Mouse (Mus musculus): ENCODE results near the gene Fbxo39. TPM values are rescaled to one million over a fixed set of nuclear protein-coding genes. Genes with fewer than 3 reads are reported as not detected.

The Fbxo39 gene
- total RNA-seq (2014; rRNA removed) (not detected in 2 replicates), polyA plus RNA-seq (2015; fragmentation: Nextera tagmentation; extraction: Ambion mirVana) (not detected in 2 replicates)

- H3K4me3 ChIP-seq (ENCODE audit: low read depth, low read length), result peak within 1 kb of the TSS; percentile 35
- whole genome bisulfite sequencing, result 14% methylated on average over 40 of the region's 42 CpGs
These were observed at the start of gene Fbxo39 for GRCm38 (mm10) chr11:72314151-72314895. Fbxo39 (plus strand) TSS chr11:72314444.

DNA sequence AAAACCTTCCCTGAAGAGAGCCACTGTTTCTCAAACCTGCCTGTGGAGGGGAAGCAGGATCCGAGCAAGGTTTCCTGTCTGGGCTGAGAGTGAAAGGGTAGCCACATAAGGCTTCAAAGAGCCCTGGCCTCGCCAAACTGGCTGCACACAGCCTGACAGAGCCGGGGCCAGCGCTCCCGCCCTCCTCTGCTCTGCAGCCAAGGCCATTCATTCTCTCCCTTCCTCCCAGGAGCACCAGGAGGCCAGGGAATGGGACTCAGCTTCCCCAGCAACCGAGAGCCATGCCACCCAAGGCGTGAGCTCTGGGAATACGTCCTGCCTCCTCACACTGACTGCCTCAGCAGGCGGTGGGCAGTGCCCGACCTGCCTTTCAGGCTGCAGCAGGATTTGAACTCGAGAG is 48.8 kb upstream of the Fbxo39 start:
- ATAC-seq, result peak; percentile 75
- Histone ChIP-seq H3K9me3 (ENCODE audit: low read length) (no peaks in the 10 kb centered on the region), H3K4me3 (ENCODE audit: low read depth, low read length) (0 out of 2 replicates have a peak overlapping the region, but pooled peaks have one; percentile 2), H3K4me1 (ENCODE audit: insufficient read depth) (no peaks in the 10 kb centered on the region), H3K27ac (ENCODE audit: low read depth, low read length) (no peak overlapping the region), H3K27me3 (ENCODE audit: insufficient read depth, low read length) (peaks cover 9% of the 10 kb centered on the region), H3K9ac (0 out of 2 replicates have a peak overlapping the region, but pooled peaks have one; percentile 25), H3K4me2 (ENCODE audit: low read depth) (peak overlapping the region; percentile 66), H3K36me3 (ENCODE audit: insufficient read depth) (no peaks in the 10 kb centered on the region)
- WGBS, result 8% methylated on average over 11 of the region's 11 CpGs
- no peak for TF ChIP-seq CTCF (IDR thresholded peaks at IDR 0.05; ENCODE audit: low read depth)
- DNase-seq, result peak; percentile 38

More at GRCm38 (mm10) chr11:72314151-72314895, at the start of gene Fbxo39:
- no peaks in the 10 kb centered on the region for H3K36me3 ChIP-seq (ENCODE audit: insufficient read depth)
- H3K4me2 ChIP-seq (ENCODE audit: low read depth), result peak within 1 kb of the TSS; percentile 59
- no peaks in the 10 kb centered on the region for H3K9me3 ChIP-seq (ENCODE audit: low read length)
- H3K27ac ChIP-seq (ENCODE audit: low read depth, low read length), result no peak within 1 kb of the TSS
- no peak for ATAC-seq
- H3K27me3 ChIP-seq (ENCODE audit: insufficient read depth, low read length), result peaks cover 8% of the 10 kb centered on the region; the same call in 1 of the 2 replicates
- DNase-seq, result peak; percentile 24
- H3K9ac ChIP-seq, result peak within 1 kb of the TSS; percentile 43
- no peaks in the 10 kb centered on the region for H3K4me1 ChIP-seq (ENCODE audit: insufficient read depth)
- TF ChIP-seq CTCF (IDR thresholded peaks at IDR 0.05; ENCODE audit: low read depth), result no peak

DNA sequence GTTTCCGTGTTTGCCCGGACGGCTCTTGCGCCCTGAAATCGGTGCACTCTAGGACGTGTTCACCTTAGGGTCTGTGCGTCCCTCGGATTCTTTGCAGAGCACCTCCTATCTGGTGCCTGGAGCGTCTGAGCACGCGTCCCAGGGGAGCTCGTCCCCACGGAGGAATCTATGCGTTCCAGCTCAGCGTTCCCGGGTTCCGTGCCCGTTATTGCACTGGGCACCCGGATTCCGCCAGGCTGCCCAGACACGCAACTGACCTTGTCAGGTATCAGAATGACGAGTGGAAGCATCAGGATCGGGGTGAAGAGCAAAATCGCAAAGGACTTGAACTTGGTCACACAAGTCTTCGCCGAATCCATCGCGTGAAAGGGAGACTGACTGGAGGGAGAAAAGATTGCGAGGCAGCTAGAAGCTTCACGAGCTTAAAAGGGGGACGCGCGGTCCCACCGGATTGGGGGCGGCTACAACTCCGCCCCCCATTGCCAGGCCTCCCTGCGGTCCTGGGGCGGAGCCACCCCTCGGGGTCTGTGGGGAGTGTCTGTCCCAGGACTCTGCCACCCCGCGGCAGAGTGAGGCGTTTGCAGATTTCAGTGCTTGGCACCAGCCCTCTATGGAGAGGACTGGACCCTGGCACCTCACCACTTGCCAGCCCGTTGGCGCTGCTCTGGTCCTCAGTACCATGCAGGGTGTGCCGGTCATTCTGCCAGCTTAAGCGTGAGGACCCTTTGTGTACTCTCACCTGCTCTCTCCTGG is 47.9 kb upstream of the Fbxo39 start:
- Histone ChIP-seq H3K9me3 (ENCODE audit: low read length) (no peaks in the 10 kb centered on the region), H3K4me3 (ENCODE audit: low read depth, low read length) (peak overlapping the region; percentile 40), H3K4me1 (ENCODE audit: insufficient read depth) (no peaks in the 10 kb centered on the region), H3K9ac (peak overlapping the region; percentile 49), H3K27me3 (ENCODE audit: insufficient read depth, low read length) (peaks cover 9% of the 10 kb centered on the region), H3K27ac (ENCODE audit: low read depth, low read length) (no peak overlapping the region; the same call in 1 of the 2 replicates), H3K4me2 (ENCODE audit: low read depth) (peak overlapping the region; percentile 66), H3K36me3 (ENCODE audit: insufficient read depth) (no peaks in the 10 kb centered on the region)
- DNase-seq, result peak; percentile 78
- peak; percentile 93 for ATAC-seq
- peak; percentile 63 for TF ChIP-seq CTCF (IDR thresholded peaks at IDR 0.05; ENCODE audit: low read depth)
- WGBS, result 2% methylated on average over 46 of the region's 46 CpGs

DNA sequence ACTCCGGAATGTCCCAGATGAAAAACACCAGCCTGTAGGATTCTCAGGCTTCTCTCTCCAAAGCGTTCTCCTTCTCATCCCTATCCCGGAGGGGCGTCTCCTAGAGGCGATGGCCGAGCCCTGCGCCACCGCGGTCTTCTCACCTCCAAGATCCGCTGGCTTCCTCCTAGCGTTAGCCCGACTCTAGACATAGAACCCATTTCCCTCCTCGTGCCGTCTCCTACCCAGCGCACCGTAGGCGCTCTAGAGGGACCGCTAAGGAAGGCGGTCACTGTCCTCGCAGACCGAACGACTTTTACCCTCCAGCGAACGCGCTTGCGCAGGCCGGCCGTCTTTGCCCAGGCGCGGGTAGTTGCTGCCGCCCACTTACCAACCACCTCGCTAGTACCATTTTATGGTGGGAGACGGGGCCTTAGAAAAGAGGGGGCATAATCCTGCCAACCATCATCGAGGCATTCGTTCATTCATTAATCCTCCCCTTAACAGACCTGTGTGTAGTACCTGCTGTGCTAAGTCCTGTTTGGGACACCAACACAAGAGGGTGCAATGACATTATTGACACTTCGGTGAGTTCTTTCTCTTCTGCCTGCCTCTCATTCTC is 47.2 kb upstream of the Fbxo39 start, which contains the start of gene Slc13a5:
Gene Slc13a5 (minus strand): TSS at position 263 of the 601 bp plus-strand sequence.
- no peak for TF ChIP-seq CTCF (IDR thresholded peaks at IDR 0.05; ENCODE audit: low read depth)
- H3K9ac ChIP-seq, result peak within 1 kb of the TSS; percentile 49
- no peak for DNase-seq

GRCm38 (mm10) chr11:72271761-72272160 is 42.5 kb upstream of the Fbxo39 start:
- Histone ChIP-seq H3K4me3 (ENCODE audit: low read depth, low read length) (no peak overlapping the region), H3K36me3 (ENCODE audit: insufficient read depth) (no peaks in the 10 kb centered on the region), H3K4me1 (ENCODE audit: insufficient read depth) (no peaks in the 10 kb centered on the region), H3K9me3 (ENCODE audit: low read length) (no peaks in the 10 kb centered on the region), H3K27me3 (ENCODE audit: insufficient read depth, low read length) (no peaks in the 10 kb centered on the region), H3K9ac (no peak overlapping the region), H3K27ac (ENCODE audit: low read depth, low read length) (no peak overlapping the region), H3K4me2 (ENCODE audit: low read depth) (no peak overlapping the region)
- DNase-seq, result no peak
- ATAC-seq, result no peak
- TF ChIP-seq CTCF (IDR thresholded peaks at IDR 0.05; ENCODE audit: low read depth), result no peak
- 63% methylated on average over 1 of the region's 1 CpGs for WGBS

More for the DNA sequence above, 47.2 kb upstream of the Fbxo39 start, which contains the start of gene Slc13a5:
- 4% methylated on average over 36 of the region's 36 CpGs for WGBS
- ATAC-seq, result peak; percentile 32
- Histone ChIP-seq H3K4me1 (ENCODE audit: insufficient read depth) (no peaks in the 10 kb centered on the region), H3K27ac (ENCODE audit: low read depth, low read length) (no peak within 1 kb of the TSS; the same call in 1 of the 2 replicates), H3K36me3 (ENCODE audit: insufficient read depth) (no peaks in the 10 kb centered on the region), H3K4me3 (ENCODE audit: low read depth, low read length) (peak within 1 kb of the TSS; percentile 40), H3K4me2 (ENCODE audit: low read depth) (peak within 1 kb of the TSS; percentile 66), H3K9me3 (ENCODE audit: low read length) (no peaks in the 10 kb centered on the region), H3K27me3 (ENCODE audit: insufficient read depth, low read length) (peaks cover 9% of the 10 kb centered on the region)

DNA sequence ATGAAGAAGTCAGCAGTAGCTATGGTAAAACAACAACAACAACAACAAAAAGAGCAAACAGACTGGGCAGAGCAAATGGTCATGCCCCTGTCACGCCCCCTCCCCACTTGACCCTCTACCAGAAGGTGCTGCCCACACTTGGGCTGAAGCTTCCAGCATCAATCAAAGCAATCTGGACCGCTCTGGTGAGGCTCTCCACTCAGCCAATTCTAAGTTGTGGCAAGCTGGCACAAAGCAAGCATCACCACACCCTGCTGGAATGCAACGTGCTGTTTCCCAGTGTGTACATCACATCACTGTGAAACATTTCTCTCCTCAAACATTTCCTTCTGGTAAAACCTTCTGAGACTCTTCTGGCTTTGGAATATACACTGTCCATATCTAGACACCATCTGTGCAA is 40.9 kb upstream of the Fbxo39 start:
- H3K4me2 ChIP-seq (ENCODE audit: low read depth), result no peak overlapping the region
- no peak overlapping the region for H3K4me3 ChIP-seq (ENCODE audit: low read depth, low read length)
- no peak overlapping the region for H3K9ac ChIP-seq
- no peaks in the 10 kb centered on the region for H3K36me3 ChIP-seq (ENCODE audit: insufficient read depth)
- no peak for TF ChIP-seq CTCF (IDR thresholded peaks at IDR 0.05; ENCODE audit: low read depth)
- WGBS, result 62% methylated on average over 3 of the region's 3 CpGs
- peak; percentile 27 for ATAC-seq
- no peak overlapping the region for H3K27ac ChIP-seq (ENCODE audit: low read depth, low read length)
- no peak for DNase-seq
- H3K27me3 ChIP-seq (ENCODE audit: insufficient read depth, low read length), result no peaks in the 10 kb centered on the region
- H3K9me3 ChIP-seq (ENCODE audit: low read length), result no peaks in the 10 kb centered on the region
- no peaks in the 10 kb centered on the region for H3K4me1 ChIP-seq (ENCODE audit: insufficient read depth)
